Mouse (Mus musculus): ENCODE measurements around the gene Tbc1d22b. TPM values are rescaled to one million over a fixed set of nuclear protein-coding genes. Genes with fewer than 3 reads are reported as not detected.

Tbc1d22b gene
- polyA plus RNA-seq, 1 experiment from 2014 or later: 13.6 TPM

DNA sequence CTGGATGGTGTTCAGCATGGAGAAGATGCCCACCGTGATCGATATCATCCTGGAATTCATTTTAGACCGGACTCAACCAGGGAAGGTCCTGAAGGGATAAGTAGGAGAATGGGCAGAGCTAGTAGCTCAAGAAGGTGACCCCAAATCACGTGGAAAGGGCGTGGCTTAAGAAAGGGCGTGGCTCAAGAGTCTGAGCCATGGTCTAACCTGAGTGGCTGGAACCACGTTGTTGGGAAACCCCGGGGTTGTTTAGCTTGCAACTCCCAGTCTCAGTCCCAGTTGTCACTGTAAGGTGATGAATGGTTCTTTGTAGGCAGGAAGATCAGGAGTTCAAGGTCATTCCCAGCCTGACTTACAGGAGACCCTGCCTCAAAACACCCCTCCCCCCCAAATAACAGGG is 29.9 kb upstream of the Tbc1d22b start:
- no peak for DNase-seq (ENCODE audit: low spot score)
- Histone ChIP-seq H3K4me1 (no peaks in the 10 kb centered on the region), H3K4me3 (no peak overlapping the region), H3K36me3 (no peaks in the 10 kb centered on the region), H3K27ac (no peak overlapping the region), H3K9me3 (no peaks in the 10 kb centered on the region), H3K27me3 (ENCODE audit: insufficient read depth, poor library complexity, severe bottlenecking) (no peaks in the 10 kb centered on the region)
- WGBS: 67% methylated on average over 8 of the region's 8 CpGs

DNA sequence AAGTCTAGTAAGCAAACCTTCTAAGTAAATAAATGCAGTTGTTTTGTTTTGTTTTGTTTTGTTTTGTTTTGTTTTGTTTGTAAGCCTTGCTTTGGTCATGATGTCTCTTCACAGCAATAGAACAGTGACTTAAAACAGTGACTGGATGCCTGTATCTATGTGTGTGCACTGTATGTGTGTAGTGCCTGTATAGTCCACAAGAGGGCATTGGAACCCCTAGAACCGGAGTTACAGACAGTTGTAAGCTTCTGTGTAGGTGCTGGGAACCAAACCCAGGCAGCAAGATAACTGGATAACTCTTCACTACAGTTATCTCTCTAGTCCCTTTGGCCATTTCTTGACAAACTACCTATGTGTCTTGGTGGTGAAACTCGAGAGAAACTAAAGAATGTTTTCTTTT is 24.0 kb upstream of the Tbc1d22b start:
- Histone ChIP-seq H3K36me3 (no peaks in the 10 kb centered on the region), H3K9me3 (peaks cover 3% of the 10 kb centered on the region; the same call in 1 of the 2 replicates), H3K27ac (no peak overlapping the region), H3K4me3 (no peak overlapping the region), H3K4me1 (no peaks in the 10 kb centered on the region), H3K27me3 (ENCODE audit: insufficient read depth, poor library complexity, severe bottlenecking) (no peaks in the 10 kb centered on the region)
- 71% methylated on average over 2 of the region's 2 CpGs for WGBS
- no peak for DNase-seq (ENCODE audit: low spot score)

DNA sequence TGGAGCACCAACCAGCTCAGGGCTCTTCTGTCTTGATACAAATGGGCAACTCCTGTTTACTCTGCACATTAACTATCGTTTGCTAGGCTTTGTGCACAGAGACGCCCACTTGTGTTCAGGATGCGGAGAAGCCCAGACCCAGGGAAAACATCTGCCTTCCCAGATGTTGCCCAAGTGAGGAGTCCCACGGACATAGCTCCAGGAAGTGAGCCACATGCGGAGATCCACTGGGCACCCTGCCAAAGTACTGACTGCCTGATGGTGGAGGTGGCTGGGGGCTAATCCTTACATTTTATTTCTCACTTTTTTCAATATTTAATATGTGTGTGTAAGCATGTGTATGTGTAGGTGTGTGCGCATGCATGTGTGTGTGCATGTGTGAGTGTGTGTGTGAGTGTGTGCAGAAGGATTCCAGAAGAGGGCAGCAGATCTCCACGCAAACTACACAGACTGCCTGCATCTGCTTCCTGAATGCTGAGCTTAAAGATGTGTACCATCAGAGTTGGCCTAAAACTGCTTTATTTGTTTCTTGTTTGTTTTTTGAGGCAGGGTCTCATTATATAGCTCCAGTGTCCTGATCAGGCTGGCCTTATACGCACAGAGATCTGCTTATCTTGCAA is 20.9 kb upstream of the Tbc1d22b start:
- Histone ChIP-seq H3K27ac (no peak overlapping the region), H3K27me3 (ENCODE audit: insufficient read depth, poor library complexity, severe bottlenecking) (no peaks in the 10 kb centered on the region), H3K4me1 (0 out of 2 replicates have a peak, but pooled peaks cover 7% of the 10 kb centered on the region), H3K4me3 (no peak overlapping the region), H3K36me3 (no peaks in the 10 kb centered on the region), H3K9me3 (peaks cover 3% of the 10 kb centered on the region; the same call in 1 of the 2 replicates)
- 84% methylated on average over 8 of the region's 8 CpGs for WGBS
- DNase-seq (ENCODE audit: low spot score): no peak

DNA sequence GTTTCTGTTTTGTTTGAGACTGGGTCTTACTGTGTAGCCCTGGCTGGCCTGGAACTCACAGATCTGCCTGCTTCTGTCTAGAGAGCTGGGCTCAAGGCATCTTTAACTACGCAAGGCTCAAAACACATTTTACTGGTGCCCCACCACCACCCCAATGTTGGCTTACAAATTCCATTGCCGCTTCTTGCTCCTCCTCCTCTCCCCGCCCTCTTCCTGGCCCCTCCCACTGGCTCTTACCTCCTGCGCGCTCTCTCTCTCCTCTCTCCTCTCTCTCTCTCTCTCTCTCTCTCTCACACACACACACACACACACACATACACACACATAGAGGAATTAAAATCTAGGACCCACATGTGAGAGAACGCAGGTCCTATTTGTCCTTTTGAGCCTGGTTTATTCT is 19.1 kb upstream of the Tbc1d22b start:
- 0 out of 2 replicates have a peak, but pooled peaks cover 7% of the 10 kb centered on the region for H3K4me1 ChIP-seq
- no peak overlapping the region for H3K27ac ChIP-seq
- DNase-seq (ENCODE audit: low spot score): no peak
- no peaks in the 10 kb centered on the region for H3K27me3 ChIP-seq (ENCODE audit: insufficient read depth, poor library complexity, severe bottlenecking)
- WGBS: 60% methylated on average over 6 of the region's 6 CpGs
- no peaks in the 10 kb centered on the region for H3K36me3 ChIP-seq
- H3K9me3 ChIP-seq: peaks cover 2% of the 10 kb centered on the region; the same call in 1 of the 2 replicates
- H3K4me3 ChIP-seq: no peak overlapping the region

DNA sequence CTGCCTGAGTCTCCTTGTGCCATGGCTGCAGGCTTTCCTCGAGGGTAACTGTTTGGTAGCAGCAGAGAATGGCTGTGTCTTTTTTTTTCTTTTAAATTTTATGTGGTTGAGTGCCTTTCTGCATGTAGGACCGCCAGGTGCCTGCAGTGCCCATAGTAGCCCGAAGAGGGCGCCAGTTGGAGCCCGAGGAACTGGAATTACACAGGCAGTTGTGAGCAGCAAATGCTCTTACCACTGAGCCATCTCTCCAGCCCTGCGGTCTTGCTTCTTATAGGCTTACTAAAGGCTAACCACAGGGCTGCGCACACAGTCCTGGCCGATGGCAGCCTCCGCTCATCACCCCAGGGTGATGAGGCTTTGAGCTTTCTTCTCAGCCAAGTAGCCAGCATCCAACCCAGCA is 18.3 kb upstream of the Tbc1d22b start:
- DNase-seq (ENCODE audit: low spot score): no peak
- Histone ChIP-seq H3K36me3 (no peaks in the 10 kb centered on the region), H3K4me1 (0 out of 2 replicates have a peak, but pooled peaks cover 7% of the 10 kb centered on the region), H3K4me3 (no peak overlapping the region), H3K27ac (no peak overlapping the region), H3K27me3 (ENCODE audit: insufficient read depth, poor library complexity, severe bottlenecking) (no peaks in the 10 kb centered on the region), H3K9me3 (no peaks in the 10 kb centered on the region)
- 73% methylated on average over 9 of the region's 9 CpGs for WGBS

DNA sequence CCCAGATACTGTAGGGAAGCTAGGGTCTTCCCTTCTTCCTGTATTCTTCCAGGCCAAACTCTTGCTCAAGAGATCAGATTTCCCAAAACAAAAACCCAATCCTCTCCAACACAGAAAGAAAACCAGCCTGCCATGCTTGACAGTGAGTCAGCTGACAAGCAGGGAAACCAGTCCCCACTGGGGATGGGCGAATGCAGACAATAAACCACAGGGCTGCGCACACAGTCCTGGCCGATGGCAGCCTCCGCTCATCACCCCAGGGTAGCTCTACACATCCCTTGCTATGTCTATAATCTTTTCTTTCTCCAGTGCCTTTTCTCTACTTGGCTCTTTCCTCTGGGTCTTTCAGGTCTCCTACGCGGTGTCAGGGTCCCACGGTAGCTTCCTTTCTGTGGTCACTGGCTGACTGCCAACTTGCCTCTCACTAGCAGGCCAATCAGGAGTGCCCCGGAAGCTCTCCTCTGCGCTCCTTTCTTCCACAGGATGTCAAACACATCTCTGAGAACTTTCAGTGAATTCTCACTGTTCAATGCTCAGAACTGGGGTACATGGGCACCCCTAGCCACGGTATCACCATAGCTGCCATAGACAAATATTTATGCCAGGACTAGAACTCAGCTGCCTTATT is 17.7 kb upstream of the Tbc1d22b start:
- H3K4me1 ChIP-seq: 0 out of 2 replicates have a peak, but pooled peaks cover 7% of the 10 kb centered on the region
- DNase-seq (ENCODE audit: low spot score): no peak
- no peak overlapping the region for H3K27ac ChIP-seq
- no peaks in the 10 kb centered on the region for H3K9me3 ChIP-seq
- H3K4me3 ChIP-seq: no peak overlapping the region
- H3K27me3 ChIP-seq (ENCODE audit: insufficient read depth, poor library complexity, severe bottlenecking): no peaks in the 10 kb centered on the region
- H3K36me3 ChIP-seq: no peaks in the 10 kb centered on the region
- 69% methylated on average over 10 of the region's 10 CpGs for WGBS

DNA sequence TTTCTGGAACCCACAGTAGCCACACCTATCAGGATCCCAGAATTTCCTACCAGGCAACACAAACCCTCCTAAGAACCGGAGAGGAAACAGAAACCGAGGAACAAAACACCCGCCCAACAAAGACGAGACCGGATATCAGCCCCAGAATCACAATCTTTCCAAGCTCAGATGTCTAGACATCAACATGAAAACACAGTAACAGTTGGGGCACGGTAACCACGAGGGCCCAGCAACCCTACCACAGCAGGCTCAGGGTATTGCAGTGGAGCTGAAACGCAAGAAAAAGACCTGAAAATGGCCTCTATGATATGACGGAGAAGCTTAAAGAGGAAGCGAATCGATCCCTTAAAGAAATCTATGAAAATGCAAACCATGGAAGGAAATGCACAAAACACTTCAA is 15.7 kb upstream of the Tbc1d22b start:
- no peaks in the 10 kb centered on the region for H3K9me3 ChIP-seq
- H3K27me3 ChIP-seq (ENCODE audit: insufficient read depth, poor library complexity, severe bottlenecking): no peaks in the 10 kb centered on the region
- 82% methylated on average over 11 of the region's 11 CpGs for WGBS
- H3K4me3 ChIP-seq: no peak overlapping the region
- H3K36me3 ChIP-seq: no peaks in the 10 kb centered on the region
- no peak overlapping the region for H3K27ac ChIP-seq
- 0 out of 2 replicates have a peak, but pooled peaks cover 7% of the 10 kb centered on the region for H3K4me1 ChIP-seq
- DNase-seq (ENCODE audit: low spot score): no peak

DNA sequence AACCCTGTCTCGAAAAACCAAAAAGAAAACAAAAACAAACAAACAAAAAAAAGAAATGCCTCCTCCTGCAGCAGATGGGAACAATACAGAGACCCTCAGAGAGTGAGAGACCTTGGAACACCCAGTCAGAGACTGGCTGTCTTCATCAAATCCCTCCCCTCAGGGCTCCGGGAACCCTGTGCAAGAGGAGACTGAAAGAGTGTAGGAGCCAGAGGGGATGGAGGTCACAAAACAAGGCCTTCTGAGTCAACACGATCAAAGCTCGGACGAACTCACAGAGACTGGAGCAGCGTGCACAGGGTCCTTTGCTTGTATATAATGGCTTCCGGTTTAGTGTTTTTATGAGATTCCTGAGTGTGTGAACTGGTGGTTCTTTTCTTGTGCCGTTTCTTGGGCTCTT is 9.2 kb upstream of the Tbc1d22b start:
- Histone ChIP-seq H3K27ac (no peak overlapping the region), H3K9me3 (no peaks in the 10 kb centered on the region), H3K4me1 (no peaks in the 10 kb centered on the region), H3K27me3 (ENCODE audit: insufficient read depth, poor library complexity, severe bottlenecking) (no peaks in the 10 kb centered on the region), H3K4me3 (no peak overlapping the region), H3K36me3 (no peaks in the 10 kb centered on the region)
- DNase-seq (ENCODE audit: low spot score): no peak
- 83% methylated on average over 8 of the region's 8 CpGs for WGBS

DNA sequence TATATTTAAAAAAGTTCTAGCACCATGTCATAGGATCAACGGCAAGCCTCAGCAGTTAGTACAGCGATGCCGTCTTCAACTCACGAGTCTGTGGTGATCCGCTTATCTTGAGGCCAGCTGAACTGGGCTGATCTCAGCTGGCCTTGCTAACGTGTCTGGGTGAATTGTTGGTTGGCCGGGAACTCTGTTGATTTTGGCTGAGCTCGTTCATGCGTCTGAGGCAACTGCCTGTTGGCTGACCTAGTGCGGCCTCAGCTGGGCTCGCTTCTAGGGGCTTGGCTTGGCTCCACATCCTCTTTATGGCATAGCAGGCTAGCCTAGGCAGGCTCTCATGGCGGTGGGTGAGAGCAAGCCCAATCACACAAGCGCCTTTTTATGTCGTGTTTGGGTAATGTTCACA is 8.2 kb upstream of the Tbc1d22b start:
- Histone ChIP-seq H3K4me1 (no peaks in the 10 kb centered on the region), H3K9me3 (no peaks in the 10 kb centered on the region), H3K27ac (no peak overlapping the region), H3K4me3 (no peak overlapping the region), H3K36me3 (no peaks in the 10 kb centered on the region), H3K27me3 (ENCODE audit: insufficient read depth, poor library complexity, severe bottlenecking) (no peaks in the 10 kb centered on the region)
- 72% methylated on average over 14 of the region's 14 CpGs for WGBS
- no peak for DNase-seq (ENCODE audit: low spot score)

DNA sequence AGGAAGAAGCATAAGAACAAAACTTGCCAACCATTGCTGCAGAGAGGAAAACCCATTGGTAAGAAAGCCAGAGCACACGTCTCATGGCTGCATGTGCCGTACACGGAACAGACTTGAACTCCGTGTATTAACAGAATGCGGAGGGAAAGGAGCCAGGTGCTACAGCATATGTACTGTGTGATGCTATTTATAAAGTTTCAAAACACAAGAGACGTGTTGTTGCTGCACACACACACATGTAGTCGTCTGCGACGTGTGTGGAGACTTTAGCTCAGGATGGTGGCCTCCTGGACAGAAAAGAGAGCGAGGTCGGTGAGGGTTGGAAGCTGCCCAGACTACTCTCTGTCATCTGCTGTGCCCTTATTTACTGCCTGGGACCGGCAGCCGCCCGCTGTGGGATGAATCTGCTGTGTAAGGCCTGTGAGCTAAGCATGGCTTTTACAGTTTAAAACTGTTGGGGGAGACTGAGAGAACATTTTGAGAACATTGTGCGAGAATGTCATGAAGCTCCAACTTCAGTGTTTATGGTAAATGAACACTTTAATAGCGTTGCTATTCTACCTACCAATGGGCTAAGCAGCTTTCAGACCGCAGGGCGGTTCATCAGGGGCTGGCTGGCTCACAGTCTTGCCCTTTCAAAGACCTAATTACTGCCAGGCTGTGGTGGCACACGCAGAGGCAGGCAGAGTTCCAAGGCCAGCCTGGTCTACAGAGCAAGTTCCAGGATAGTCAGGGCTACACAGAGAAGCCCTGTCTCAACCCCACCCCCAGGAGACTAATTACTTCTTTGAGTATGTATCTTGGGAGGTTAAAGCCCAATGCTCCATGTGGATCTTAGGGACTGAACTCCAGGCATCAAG is 6.5 kb upstream of the Tbc1d22b start:
- H3K4me1 ChIP-seq: no peaks in the 10 kb centered on the region
- DNase-seq (ENCODE audit: low spot score): no peak
- H3K9me3 ChIP-seq: no peaks in the 10 kb centered on the region
- no peak overlapping the region for H3K27ac ChIP-seq
- 87% methylated on average over 19 of the region's 19 CpGs for WGBS
- no peaks in the 10 kb centered on the region for H3K36me3 ChIP-seq
- H3K27me3 ChIP-seq (ENCODE audit: insufficient read depth, poor library complexity, severe bottlenecking): no peaks in the 10 kb centered on the region
- H3K4me3 ChIP-seq: no peak overlapping the region

DNA sequence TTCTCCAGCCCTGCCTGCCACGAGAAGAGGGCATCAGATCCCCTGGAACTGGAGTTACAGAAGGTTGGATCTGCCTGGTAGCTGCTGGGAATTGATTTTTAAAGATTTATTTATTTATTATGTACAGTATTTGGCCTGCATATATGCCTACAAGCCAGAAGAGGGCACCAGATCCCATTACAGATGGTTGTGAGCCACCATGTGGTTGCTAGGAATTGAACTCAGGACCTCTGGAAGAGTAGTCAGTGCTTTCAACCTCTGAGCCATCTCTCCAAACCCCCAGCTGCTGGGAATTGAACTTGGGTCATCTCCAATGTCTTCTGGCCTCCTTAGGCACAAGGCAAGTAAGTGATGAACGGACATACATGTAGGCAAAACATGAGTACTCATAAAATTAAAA is 5.5 kb upstream of the Tbc1d22b start:
- no peaks in the 10 kb centered on the region for H3K27me3 ChIP-seq (ENCODE audit: insufficient read depth, poor library complexity, severe bottlenecking)
- H3K4me1 ChIP-seq: no peaks in the 10 kb centered on the region
- no peak overlapping the region for H3K4me3 ChIP-seq
- WGBS: 72% methylated on average over 2 of the region's 2 CpGs
- no peaks in the 10 kb centered on the region for H3K36me3 ChIP-seq
- H3K27ac ChIP-seq: no peak overlapping the region
- no peak for DNase-seq (ENCODE audit: low spot score)
- no peaks in the 10 kb centered on the region for H3K9me3 ChIP-seq

DNA sequence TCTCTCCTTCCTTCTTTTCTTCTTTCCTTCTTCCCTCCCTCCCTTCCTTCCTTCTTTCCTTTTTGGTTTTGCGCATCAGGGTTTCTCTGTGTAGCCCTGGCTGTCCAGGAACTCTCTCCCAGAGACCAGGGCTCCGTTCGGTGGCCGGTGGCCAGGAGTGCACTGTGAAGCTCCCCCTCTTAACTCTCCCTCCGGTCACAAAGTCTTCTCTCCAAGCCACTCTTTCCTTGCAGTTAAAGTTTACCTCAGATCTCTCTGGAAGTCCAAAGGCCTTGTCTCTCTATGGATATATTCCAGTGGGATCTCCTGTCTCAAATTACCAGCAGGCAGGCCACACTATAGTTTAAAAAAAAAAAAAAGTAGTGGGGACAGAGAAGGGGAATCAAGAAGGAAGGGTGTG is 4.3 kb upstream of the Tbc1d22b start:
- H3K36me3 ChIP-seq: no peaks in the 10 kb centered on the region
- DNase-seq (ENCODE audit: low spot score): no peak
- no peak overlapping the region for H3K4me3 ChIP-seq
- 85% methylated on average over 5 of the region's 5 CpGs for WGBS
- H3K4me1 ChIP-seq: peaks cover 9% of the 10 kb centered on the region
- no peaks in the 10 kb centered on the region for H3K27me3 ChIP-seq (ENCODE audit: insufficient read depth, poor library complexity, severe bottlenecking)
- H3K9me3 ChIP-seq: no peaks in the 10 kb centered on the region
- H3K27ac ChIP-seq: no peak overlapping the region

DNA sequence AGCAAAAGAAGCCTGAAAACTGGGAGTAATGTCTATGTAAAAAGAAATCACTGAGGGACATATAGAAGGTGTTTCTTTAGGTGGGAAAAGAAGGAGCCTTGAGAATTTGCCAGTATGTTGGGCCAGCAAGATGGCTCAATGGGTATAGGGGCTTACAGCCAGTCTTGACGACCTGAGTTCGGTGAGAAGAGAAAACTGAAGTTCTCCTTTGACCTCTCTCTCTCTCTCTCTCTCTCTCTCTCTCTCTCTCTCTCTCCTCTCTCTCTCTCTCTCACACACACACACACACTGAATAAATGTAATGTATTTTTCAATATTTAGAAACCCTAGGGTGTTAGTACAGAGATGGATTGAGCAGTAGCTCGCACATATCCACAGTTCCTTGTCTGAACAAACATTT is 1.1 kb upstream of the Tbc1d22b start:
- WGBS: 63% methylated on average over 3 of the region's 3 CpGs
- DNase-seq (ENCODE audit: low spot score): no peak
- Histone ChIP-seq H3K4me1 (peaks cover 20% of the 10 kb centered on the region), H3K36me3 (no peaks in the 10 kb centered on the region), H3K27me3 (ENCODE audit: insufficient read depth, poor library complexity, severe bottlenecking) (no peaks in the 10 kb centered on the region), H3K9me3 (no peaks in the 10 kb centered on the region), H3K27ac (no peak overlapping the region), H3K4me3 (no peak overlapping the region)

Data from heart, embryonic 10.5 days (tissue).